Mouse (Mus musculus) spleen, postnatal 36 days (tissue): ENCODE data around the gene Mapt.

Experiments
- DNase-seq, 2 experiments: peaks; one replicate each; pipeline ENCODE4 v3.0.0; 2022; ENCODE audit warnings: low spot score in 2 of 2, mixed read lengths in 1 of 2

Gene Mapt

GRCm38 (mm10) chr11:104272352-104272751, 41.2 kb downstream of the Mapt start:
- no peak for DNase-seq

GRCm38 (mm10) chr11:104275765-104276164, 44.6 kb downstream of the Mapt start:
- no peak for DNase-seq

- no peak for DNase-seq
These were observed 47.0 kb downstream of the Mapt start for GRCm38 (mm10) chr11:104278222-104278621.

GRCm38 (mm10) chr11:104279049-104279448, 47.9 kb downstream of the Mapt start:
- DNase-seq, result no peak

GRCm38 (mm10) chr11:104279538-104279937, 48.3 kb downstream of the Mapt start:
- no peak for DNase-seq

DNA sequence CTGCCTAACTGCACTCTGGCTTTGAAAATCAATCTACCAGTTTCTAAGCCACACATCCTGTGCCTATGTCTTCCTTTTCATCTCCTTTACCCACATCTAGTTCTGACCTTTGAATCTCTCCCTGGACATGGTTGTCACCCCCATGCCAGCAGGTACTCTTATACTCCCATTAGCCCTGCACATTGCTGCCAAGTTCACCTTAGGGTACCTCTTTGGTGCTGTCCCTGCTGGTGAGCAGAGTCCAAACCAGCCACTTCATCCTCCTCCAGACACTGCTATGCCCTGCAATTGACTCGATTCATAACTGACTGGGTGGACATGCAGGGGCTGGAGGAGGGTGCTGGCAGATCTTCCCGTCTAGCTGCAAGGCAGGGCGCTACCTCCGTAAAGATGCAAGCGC, 50.3 kb downstream of the Mapt start:
- no peak for DNase-seq

GRCm38 (mm10) chr11:104287113-104287512, 55.9 kb downstream of the Mapt start:
- DNase-seq, result no peak

- no peak for DNase-seq
These were observed 57.6 kb downstream of the Mapt start for GRCm38 (mm10) chr11:104288835-104289198.

DNA sequence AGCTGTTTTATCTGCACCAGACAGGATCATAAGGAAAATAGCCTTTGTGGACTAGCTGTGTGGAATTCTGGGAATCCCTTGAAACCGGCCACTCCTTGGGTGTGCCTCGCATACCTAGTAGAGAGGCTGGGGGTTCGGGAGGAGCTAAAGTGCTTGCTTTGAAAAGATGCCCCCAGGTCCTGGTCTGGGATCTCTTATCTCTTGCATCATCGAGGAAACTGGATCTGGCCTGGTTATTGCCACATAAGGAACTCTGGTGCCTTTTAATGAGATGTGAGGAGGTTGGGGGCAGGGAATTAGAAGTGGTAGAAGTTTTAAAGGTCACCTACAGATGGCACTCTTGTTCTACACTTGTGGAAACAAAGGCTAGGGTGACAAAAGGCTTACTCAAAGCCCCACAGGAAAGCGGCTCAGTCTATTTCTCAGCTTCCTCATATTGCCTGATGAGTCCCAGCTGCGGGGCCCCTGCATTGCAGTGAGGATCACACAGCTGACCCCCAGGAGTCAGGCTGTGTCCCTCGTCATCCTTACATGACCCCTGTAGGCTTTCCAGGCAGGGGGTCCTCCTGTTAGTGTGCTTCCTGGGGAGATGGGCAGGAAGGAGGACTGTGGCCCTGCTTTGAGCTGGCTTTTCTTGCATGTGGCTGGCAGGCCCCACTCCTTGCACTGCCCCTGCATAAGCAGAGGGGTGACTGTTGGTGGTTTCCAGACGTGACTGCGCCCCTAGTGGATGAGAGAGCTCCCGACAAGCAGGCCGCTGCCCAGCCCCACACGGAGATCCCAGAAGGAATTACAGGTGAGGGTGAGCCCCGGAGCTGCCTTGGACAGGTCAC, 58.2 kb downstream of the Mapt start:
- peak; percentile 10 to 31 for DNase-seq

DNA sequence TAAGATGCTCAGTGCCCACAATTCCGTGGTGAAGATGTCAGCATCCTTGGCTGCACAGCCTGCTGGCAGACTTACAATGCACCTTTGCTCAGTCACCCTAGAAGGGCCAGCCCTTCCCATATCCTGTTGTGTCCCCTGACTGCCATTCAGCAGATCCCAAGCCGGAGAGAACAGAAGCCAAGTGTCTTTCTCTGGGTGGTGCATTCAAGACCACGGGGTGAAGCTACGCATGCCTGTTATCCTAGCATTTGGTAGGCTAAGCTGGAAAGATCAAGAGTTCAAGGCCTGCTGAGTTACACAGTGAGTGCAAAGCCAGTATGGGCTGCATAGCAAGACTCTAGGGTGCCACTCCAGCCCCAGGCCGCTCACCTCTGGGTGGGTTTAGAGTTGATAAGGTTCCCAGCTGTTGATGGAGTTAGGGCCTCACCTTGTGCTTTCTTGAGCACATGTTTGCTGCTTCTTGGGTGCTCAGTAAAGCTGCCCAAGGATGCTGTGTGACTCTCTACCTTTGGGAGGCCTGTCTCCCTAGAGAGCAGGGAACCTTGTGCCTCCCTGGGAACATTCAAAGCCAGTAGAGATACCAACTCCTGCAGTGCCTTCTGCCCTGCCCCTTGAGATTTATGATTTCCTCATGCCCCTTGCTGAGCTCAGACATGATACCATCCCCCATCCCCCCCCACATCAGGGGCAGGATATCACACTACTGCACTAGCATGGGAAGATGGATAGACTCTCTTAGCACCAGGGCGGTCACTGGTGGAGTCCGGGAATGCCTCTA, 61.4 kb downstream of the Mapt start:
- no peak for DNase-seq

- peak; percentile 14 to 47 for DNase-seq
These were observed 62.1 kb downstream of the Mapt start for GRCm38 (mm10) chr11:104293241-104293640.

DNA sequence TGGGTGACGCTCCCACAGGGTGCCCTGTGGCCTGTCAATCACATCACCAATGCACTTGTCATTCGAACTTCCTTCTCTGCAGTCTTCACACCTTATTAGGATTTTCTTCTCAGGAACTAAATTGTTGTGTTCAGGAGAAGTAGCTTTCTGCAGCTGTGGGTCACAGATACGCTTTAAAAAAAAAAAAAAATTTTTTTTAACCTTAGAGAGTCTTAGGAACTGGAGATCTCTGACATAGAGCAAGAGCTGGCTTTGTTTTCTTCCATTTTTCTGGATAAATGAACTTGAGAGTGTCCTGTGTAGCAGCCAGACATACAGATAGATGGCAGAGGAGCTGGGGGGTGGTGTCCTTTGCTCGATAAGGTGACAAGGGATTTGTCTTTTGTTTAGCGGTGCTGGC, 64.0 kb downstream of the Mapt start:
- DNase-seq, result no peak

DNA sequence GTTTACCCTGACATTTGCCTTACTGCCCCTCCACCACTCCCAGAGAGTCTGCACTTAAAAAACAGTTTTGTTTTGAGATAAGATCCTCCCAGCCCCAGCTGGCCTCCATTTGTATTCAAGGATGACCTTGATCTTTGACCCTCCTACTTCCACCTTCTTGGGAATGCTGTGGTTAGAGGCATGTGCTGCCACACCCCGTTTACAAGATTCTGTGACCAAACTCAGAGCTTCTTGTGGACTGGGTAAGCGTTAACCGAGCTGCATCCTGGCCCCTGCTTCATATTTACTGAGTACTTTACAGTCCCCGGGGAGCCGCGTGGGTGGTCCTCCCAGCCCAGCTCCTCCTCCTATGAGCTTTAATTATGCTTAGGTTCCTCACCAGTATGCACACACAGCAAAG, 64.5 kb downstream of the Mapt start:
- no peak for DNase-seq

DNA sequence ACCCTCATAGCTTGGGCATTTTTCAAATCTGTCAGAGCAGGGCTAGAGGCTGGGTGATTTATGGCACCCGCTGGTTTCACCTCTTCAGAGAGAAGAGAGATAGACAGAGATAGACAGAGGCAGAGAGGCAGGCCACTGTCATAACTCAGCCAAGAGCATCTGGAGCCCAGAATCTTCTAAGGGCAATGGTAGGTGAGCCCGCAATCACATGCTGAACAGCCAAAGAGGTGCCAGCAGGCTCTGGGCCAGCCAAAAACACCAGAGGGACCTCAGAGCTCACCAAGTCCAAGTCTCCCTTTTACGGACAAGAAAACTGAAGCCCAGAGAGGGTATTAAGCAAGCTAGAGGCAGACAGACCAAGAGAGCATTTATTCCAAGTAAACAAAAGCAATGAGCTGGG, 66.5 kb downstream of the Mapt start:
- DNase-seq, result no peak

DNA sequence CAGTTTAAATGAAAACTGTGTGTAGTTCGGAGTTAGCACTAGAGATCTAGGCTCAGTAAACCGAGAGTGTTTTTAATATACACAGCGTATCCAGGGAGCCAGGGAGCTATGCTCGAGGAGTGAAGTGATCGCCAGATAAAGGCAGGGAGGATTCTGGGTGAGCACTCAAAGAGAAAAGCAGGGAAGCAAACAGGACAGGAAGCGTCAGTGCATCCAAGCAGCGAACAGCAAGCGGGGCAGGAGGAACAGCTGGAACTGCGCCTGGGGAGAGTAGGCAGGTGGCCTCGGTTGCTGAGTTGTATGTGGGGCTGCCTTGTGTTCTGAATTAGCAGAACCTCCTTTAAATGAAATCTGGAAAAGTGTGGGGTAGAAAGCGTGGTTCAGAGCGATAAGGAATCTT, 71.4 kb downstream of the Mapt start:
- DNase-seq, result no peak

DNA sequence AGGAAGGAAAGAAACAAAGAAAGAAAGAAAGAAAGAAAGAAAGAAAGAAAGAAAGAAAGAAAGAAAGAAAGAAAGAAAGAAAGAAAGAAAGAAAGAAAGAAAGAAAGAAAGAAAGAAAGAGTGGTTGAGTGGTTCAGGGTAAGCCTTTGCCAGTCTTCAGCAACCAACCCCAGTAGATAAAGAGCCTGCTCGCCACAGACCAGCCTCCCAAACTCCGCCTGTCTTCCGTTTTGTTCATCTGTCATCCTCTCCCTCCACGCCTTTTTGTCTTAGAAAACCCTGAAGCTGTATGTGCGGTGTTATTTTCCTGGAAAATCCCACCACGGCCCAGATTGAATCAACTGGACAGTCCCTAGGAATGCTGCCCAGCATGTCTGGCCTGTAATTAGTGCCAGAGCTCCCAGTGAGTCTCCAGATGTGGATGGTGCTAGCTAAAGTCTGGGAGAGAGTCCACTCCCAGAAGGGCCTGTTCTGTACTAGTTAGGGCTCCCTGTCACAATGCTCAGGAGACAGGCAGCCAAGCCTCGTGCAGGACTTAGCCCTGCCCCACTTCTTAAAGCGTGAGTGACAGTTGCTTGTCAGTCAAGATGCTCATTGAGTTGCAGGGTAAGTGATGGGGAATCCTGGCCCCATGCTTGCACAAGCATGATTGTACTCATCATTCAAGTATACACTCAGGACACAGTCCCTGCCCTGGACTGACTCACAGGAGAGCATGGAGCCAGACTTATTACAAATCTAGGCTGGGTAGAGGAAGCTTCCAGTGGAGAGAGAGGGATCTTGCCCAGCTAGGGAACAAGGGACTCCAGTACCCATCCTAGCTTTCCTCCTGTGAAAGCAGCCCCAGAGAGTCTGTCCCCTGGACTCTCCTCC, 72.1 kb downstream of the Mapt start:
- no peak for DNase-seq

- DNase-seq, result no peak
These were observed 74.5 kb downstream of the Mapt start for GRCm38 (mm10) chr11:104305711-104306110.

DNA sequence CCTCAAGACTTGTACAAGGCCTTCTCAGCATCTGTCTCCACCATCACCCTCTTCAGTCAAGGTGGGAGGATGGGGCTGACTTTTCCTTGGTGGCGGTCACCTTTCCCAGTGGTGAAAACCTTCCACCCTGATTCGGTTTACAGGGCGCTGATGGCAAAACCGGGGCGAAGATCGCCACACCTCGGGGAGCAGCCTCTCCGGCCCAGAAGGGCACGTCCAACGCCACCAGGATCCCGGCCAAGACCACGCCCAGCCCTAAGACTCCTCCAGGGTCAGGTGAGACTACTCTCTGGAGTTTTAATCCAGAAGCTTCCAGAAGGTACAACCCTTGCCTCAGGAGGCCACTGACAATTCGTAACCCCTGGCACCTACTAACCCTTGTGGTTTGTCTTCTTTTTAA, 75.3 kb downstream of the Mapt start:
- no peak for DNase-seq

GRCm38 (mm10) chr11:104307136-104307535, 75.9 kb downstream of the Mapt start:
- DNase-seq, result no peak

DNA sequence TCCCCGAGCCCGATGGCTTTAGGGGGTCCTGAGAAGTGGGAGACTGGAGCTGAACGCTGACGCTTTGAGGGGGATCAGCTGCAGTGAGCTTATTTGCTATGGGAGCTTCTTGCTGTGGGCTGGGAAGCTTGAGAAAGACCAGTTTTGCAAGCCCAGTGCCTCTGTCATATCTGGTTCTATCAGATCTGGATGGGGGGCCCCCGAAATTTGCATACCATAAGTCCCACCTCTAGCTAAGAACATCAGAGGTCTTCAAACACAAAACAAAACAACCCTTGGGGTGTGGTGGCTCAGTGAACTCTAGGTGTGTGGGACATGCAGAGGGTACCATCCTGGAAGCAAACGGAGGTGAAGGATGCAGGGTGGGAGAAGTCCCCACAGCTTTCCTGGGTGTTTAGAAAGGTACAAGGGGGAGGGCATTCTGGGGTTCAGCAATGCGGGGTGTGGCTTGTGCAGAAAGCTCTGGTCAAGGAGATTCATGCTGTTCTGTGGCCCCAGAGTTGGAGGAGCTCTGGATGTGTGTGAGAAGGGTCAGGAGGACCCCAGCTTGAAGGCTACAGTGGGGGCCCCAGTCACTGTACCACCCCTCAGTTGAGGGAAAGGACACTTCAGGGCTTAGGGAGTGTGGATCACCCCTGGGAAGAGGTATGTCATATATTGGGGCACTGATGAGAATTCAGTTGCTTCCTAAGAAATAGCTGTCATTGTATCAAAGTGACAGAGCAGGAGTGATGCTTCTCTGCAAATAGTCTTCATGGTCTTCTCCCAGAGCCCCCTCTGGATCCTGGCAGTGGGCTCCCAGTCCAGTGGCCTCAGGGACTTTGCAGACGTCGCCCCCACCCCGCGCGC, 78.4 kb downstream of the Mapt start:
- DNase-seq, result no peak

DNA sequence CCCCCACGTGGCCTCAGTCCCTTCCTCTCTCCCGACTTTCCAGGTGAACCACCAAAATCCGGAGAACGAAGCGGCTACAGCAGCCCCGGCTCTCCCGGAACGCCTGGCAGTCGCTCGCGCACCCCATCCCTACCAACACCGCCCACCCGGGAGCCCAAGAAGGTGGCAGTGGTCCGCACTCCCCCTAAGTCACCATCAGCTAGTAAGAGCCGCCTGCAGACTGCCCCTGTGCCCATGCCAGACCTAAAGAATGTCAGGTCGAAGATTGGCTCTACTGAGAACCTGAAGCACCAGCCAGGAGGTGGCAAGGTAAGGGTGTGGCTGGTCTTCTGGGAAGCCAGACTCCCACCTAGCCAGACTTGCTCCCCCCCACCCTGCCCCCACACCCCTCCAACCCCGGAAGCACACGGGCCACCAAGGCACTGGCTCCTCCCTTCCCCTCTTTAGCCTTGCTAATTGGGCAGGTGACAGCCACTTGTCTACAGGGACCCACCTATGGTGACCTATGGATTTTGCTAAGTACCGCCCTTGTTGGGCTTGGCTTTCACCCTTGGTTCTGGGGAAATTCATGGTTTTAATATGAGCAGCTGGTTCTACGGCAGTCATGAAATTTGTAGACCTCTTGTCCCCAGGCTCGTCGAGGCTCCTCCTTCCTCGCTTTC, 79.2 kb downstream of the Mapt start:
- peak; percentile 14 to 32 for DNase-seq
